Mouse (Mus musculus): ENCODE measurements around the gene Zfp422. TPM values are rescaled to one million over a fixed set of nuclear protein-coding genes. Genes with fewer than 3 reads are reported as not detected.

Gene Zfp422
- polyA plus RNA-seq, 1 experiment from 2014 or later = 160 TPM

- Histone ChIP-seq H3K9me3 (no peaks in the 10 kb centered on the region), H3K27ac (replicated peaks) (no peak overlapping the region), H3K27me3 (no peaks in the 10 kb centered on the region), H3K4me3 (no peak overlapping the region), H3K4me2 (no peak overlapping the region), H3K9ac (no peak overlapping the region), H3K4me1 (replicated peaks) (no peaks in the 10 kb centered on the region), H3K36me3 (peaks cover 12% of the 10 kb centered on the region; the same call in 1 of the 2 replicates)
- no peak for ATAC-seq (ENCODE audit: low read depth)
- WGBS = 65% methylated on average over 4 of the region's 4 CpGs
These were observed 15.1 kb upstream of the Zfp422 start for GRCm38 (mm10) chr6:116643881-116644280.

- Histone ChIP-seq H3K4me2 (no peak overlapping the region), H3K9ac (no peak overlapping the region), H3K27me3 (no peaks in the 10 kb centered on the region), H3K36me3 (peaks cover 12% of the 10 kb centered on the region; the same call in 1 of the 2 replicates), H3K4me3 (no peak overlapping the region), H3K9me3 (no peaks in the 10 kb centered on the region), H3K4me1 (replicated peaks) (no peaks in the 10 kb centered on the region), H3K27ac (replicated peaks) (no peak overlapping the region)
- WGBS = 88% methylated on average over 11 of the region's 11 CpGs
- ATAC-seq (ENCODE audit: low read depth) = no peak
These were observed 14.1 kb upstream of the Zfp422 start for GRCm38 (mm10) chr6:116642942-116643341.

GRCm38 (mm10) chr6:116639663-116640062 is 10.9 kb upstream of the Zfp422 start:
- peaks cover 17% of the 10 kb centered on the region; the same call in 1 of the 2 replicates for H3K36me3 ChIP-seq
- no peak overlapping the region for H3K4me3 ChIP-seq
- no peak overlapping the region for H3K4me2 ChIP-seq

GRCm38 (mm10) chr6:116638871-116639270 is 10.1 kb upstream of the Zfp422 start:
- 92% methylated on average over 2 of the region's 2 CpGs for WGBS
- Histone ChIP-seq H3K27ac (replicated peaks) (no peak overlapping the region), H3K4me3 (no peak overlapping the region), H3K36me3 (0 out of 2 replicates have a peak, but pooled peaks cover 14% of the 10 kb centered on the region), H3K4me2 (no peak overlapping the region), H3K9ac (no peak overlapping the region), H3K9me3 (no peaks in the 10 kb centered on the region), H3K27me3 (no peaks in the 10 kb centered on the region), H3K4me1 (replicated peaks) (no peaks in the 10 kb centered on the region)
- ATAC-seq (ENCODE audit: low read depth) = no peak

More at GRCm38 (mm10) chr6:116639663-116640062, 10.9 kb upstream of the Zfp422 start:
- H3K9me3 ChIP-seq = no peaks in the 10 kb centered on the region
- H3K27me3 ChIP-seq = no peaks in the 10 kb centered on the region
- H3K27ac ChIP-seq (replicated peaks) = no peak overlapping the region
- no peak overlapping the region for H3K9ac ChIP-seq
- ATAC-seq (ENCODE audit: low read depth) = no peak
- 73% methylated on average over 2 of the region's 2 CpGs for WGBS
- H3K4me1 ChIP-seq (replicated peaks) = no peaks in the 10 kb centered on the region

GRCm38 (mm10) chr6:116637496-116637895 is 8.7 kb upstream of the Zfp422 start:
- no peak overlapping the region for H3K4me3 ChIP-seq
- no peak for ATAC-seq (ENCODE audit: low read depth)
- H3K4me1 ChIP-seq (replicated peaks) = no peaks in the 10 kb centered on the region
- H3K9ac ChIP-seq = no peak overlapping the region
- no peak overlapping the region for H3K27ac ChIP-seq (replicated peaks)
- 0 out of 2 replicates have a peak, but pooled peaks cover 14% of the 10 kb centered on the region for H3K36me3 ChIP-seq
- no peaks in the 10 kb centered on the region for H3K27me3 ChIP-seq
- no peak overlapping the region for H3K4me2 ChIP-seq
- 84% methylated on average over 5 of the region's 5 CpGs for WGBS
- no peaks in the 10 kb centered on the region for H3K9me3 ChIP-seq

GRCm38 (mm10) chr6:116636581-116637235 is 7.9 kb upstream of the Zfp422 start:
- H3K36me3 ChIP-seq = 0 out of 2 replicates have a peak, but pooled peaks cover 12% of the 10 kb centered on the region
- ATAC-seq (ENCODE audit: low read depth) = no peak

GRCm38 (mm10) chr6:116635251-116636180 is 6.7 kb upstream of the Zfp422 start:
- Histone ChIP-seq H3K27me3 (no peaks in the 10 kb centered on the region), H3K9me3 (no peaks in the 10 kb centered on the region), H3K4me3 (no peak overlapping the region), H3K4me2 (no peak overlapping the region), H3K4me1 (replicated peaks) (no peaks in the 10 kb centered on the region; the same call in 1 of the 2 replicates), H3K9ac (no peak overlapping the region), H3K36me3 (0 out of 2 replicates have a peak, but pooled peaks cover 8% of the 10 kb centered on the region), H3K27ac (replicated peaks) (no peak overlapping the region; the same call in 1 of the 2 replicates)
- no peak for ATAC-seq (ENCODE audit: low read depth)
- 74% methylated on average over 10 of the region's 10 CpGs for WGBS

More at GRCm38 (mm10) chr6:116636581-116637235, 7.9 kb upstream of the Zfp422 start:
- no peak overlapping the region for H3K4me3 ChIP-seq
- no peaks in the 10 kb centered on the region for H3K27me3 ChIP-seq
- H3K4me1 ChIP-seq (replicated peaks) = no peaks in the 10 kb centered on the region
- no peak overlapping the region for H3K9ac ChIP-seq
- H3K4me2 ChIP-seq = no peak overlapping the region
- no peak overlapping the region for H3K27ac ChIP-seq (replicated peaks)
- no peaks in the 10 kb centered on the region for H3K9me3 ChIP-seq
- 82% methylated on average over 9 of the region's 9 CpGs for WGBS

- H3K9ac ChIP-seq = no peak overlapping the region
- no peaks in the 10 kb centered on the region for H3K27me3 ChIP-seq
- H3K4me1 ChIP-seq (replicated peaks) = peaks cover 11% of the 10 kb centered on the region
- 94% methylated on average over 17 of the region's 17 CpGs for WGBS
- H3K36me3 ChIP-seq = 0 out of 2 replicates have a peak, but pooled peaks cover 5% of the 10 kb centered on the region
- no peak overlapping the region for H3K4me2 ChIP-seq
- no peak for ATAC-seq (ENCODE audit: low read depth)
- H3K27ac ChIP-seq (replicated peaks) = no peak overlapping the region
- H3K9me3 ChIP-seq = no peaks in the 10 kb centered on the region
- H3K4me3 ChIP-seq = no peak overlapping the region
These were observed 5.2 kb upstream of the Zfp422 start for GRCm38 (mm10) chr6:116633741-116634695.

- no peak overlapping the region for H3K4me3 ChIP-seq
- 60% methylated on average over 1 of the region's 1 CpGs for WGBS
- no peak overlapping the region for H3K27ac ChIP-seq (replicated peaks)
- H3K4me1 ChIP-seq (replicated peaks) = peaks cover 20% of the 10 kb centered on the region
- peaks cover 5% of the 10 kb centered on the region; the same call in 1 of the 2 replicates for H3K36me3 ChIP-seq
- H3K27me3 ChIP-seq = no peaks in the 10 kb centered on the region
- no peak overlapping the region for H3K4me2 ChIP-seq
- no peak for ATAC-seq (ENCODE audit: low read depth)
- H3K9ac ChIP-seq = no peak overlapping the region
- no peaks in the 10 kb centered on the region for H3K9me3 ChIP-seq
These were observed 3.3 kb upstream of the Zfp422 start for GRCm38 (mm10) chr6:116632129-116632528.

GRCm38 (mm10) chr6:116629766-116630165 is 967 bp upstream of the Zfp422 start:
- H3K27me3 ChIP-seq = no peaks in the 10 kb centered on the region
- H3K36me3 ChIP-seq = peaks cover 20% of the 10 kb centered on the region
- H3K9me3 ChIP-seq = no peaks in the 10 kb centered on the region
- no peak overlapping the region for H3K4me3 ChIP-seq
- peak overlapping the region; percentile 96 for H3K27ac ChIP-seq (replicated peaks)
- peak overlapping the region; percentile 83; the same call in 1 of the 2 replicates for H3K4me2 ChIP-seq
- peaks cover 31% of the 10 kb centered on the region for H3K4me1 ChIP-seq (replicated peaks)
- 70% methylated on average over 10 of the region's 10 CpGs for whole genome bisulfite sequencing
- no peak overlapping the region for H3K9ac ChIP-seq
- no peak for ATAC-seq (ENCODE audit: low read depth)

- ATAC-seq (ENCODE audit: low read depth) = no peak
- Histone ChIP-seq H3K4me3 (peak overlapping the region; percentile 71), H3K9me3 (no peaks in the 10 kb centered on the region), H3K27ac (replicated peaks) (peak overlapping the region; percentile 96), H3K27me3 (no peaks in the 10 kb centered on the region), H3K4me2 (peak overlapping the region; percentile 83), H3K4me1 (replicated peaks) (peaks cover 31% of the 10 kb centered on the region), H3K9ac (peak overlapping the region; percentile 93), H3K36me3 (peaks cover 32% of the 10 kb centered on the region)
- WGBS = 15% methylated on average over 9 of the region's 9 CpGs
These were observed 704 bp downstream of the Zfp422 start for GRCm38 (mm10) chr6:116628095-116628494.
